Mouse (Mus musculus): ENCODE results near the gene Mst1r. TPM values are rescaled to one million over a fixed set of nuclear protein-coding genes. Genes with fewer than 3 reads are reported as not detected.

The Mst1r gene
- polyA plus RNA-seq, 1 experiment from 2014 or later = 3.9 TPM

DNA sequence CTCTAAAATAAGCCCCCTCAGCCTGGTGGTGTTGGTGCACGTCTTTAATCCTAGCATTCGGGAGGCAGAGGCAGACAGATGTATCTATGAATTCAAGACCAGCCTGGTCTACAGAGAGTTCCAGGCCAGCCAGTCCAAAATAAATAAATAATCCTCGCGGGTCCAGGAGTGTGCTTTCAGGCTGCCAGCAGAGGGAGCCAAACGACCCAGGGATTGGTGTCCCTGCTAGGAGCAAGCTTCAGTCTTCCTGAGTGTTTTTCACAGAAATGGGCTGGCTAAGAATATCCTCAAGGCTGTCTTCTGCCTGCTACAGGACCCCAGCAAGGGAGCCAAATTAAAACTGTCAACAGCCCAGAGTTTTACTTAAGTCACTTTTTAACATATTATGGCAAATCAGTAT lies 57.0 kb downstream of the Mst1r start:
- Histone ChIP-seq H3K9me3 (ENCODE audit: control insufficient read depth, low read length) (no peaks in the 10 kb centered on the region), H3K27ac (ENCODE audit: low read depth) (no peak overlapping the region), H3K4me2 (ENCODE audit: low read length) (no peak overlapping the region), H3K9ac (ENCODE audit: low read length) (no peak overlapping the region), H3K4me1 (replicated peaks; ENCODE audit: control insufficient read depth, insufficient read depth, low read length) (no peaks in the 10 kb centered on the region), H3K36me3 (ENCODE audit: control insufficient read depth, insufficient read depth, low read length) (peaks cover 45% of the 10 kb centered on the region), H3K4me3 (ENCODE audit: low read depth, low read length) (no peak overlapping the region), H3K27me3 (replicated peaks; ENCODE audit: control insufficient read depth, insufficient read depth, low read length) (no peaks in the 10 kb centered on the region)
- peak; percentile 67; the same call in 1 of the 2 replicates for ATAC-seq (replicated peaks; ENCODE audit: low FRiP score, low TSS enrichment, low read depth)
- 24% methylated on average over 5 of the region's 5 CpGs for WGBS
- DNase-seq (ENCODE audit: low spot score) = peak; percentile 94

DNA sequence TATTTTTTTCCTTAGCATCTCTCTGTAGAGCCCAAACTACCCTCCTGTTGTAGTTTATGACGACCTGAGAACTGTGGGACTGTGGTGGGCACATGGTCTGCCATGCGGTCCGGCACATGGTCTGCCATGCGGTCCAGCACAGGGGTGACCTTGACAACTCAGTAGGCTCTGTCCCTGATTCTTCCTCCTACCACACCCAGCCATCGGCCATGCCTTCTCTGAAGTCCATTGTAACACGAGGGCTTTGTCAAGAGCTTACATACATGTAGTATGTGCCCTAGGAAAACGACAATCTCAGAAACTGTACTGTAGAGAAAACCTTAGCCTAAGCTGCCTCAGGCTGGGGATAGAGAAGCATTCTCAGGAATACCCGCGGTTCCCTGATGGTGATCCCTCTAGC lies 58.0 kb downstream of the Mst1r start:
- H3K27me3 ChIP-seq (replicated peaks; ENCODE audit: control insufficient read depth, insufficient read depth, low read length) = no peaks in the 10 kb centered on the region
- no peak overlapping the region for H3K4me2 ChIP-seq (ENCODE audit: low read length)
- DNase-seq (ENCODE audit: low spot score) (no peak), ATAC-seq (replicated peaks; ENCODE audit: low FRiP score, low TSS enrichment, low read depth) (no peak)
- peaks cover 46% of the 10 kb centered on the region for H3K36me3 ChIP-seq (ENCODE audit: control insufficient read depth, insufficient read depth, low read length)
- H3K9me3 ChIP-seq (ENCODE audit: control insufficient read depth, low read length) = no peaks in the 10 kb centered on the region
- H3K4me3 ChIP-seq (ENCODE audit: low read depth, low read length) = no peak overlapping the region
- 93% methylated on average over 9 of the region's 9 CpGs for WGBS
- H3K9ac ChIP-seq (ENCODE audit: low read length) = no peak overlapping the region
- no peaks in the 10 kb centered on the region for H3K4me1 ChIP-seq (replicated peaks; ENCODE audit: control insufficient read depth, insufficient read depth, low read length)
- H3K27ac ChIP-seq (ENCODE audit: low read depth) = no peak overlapping the region

DNA sequence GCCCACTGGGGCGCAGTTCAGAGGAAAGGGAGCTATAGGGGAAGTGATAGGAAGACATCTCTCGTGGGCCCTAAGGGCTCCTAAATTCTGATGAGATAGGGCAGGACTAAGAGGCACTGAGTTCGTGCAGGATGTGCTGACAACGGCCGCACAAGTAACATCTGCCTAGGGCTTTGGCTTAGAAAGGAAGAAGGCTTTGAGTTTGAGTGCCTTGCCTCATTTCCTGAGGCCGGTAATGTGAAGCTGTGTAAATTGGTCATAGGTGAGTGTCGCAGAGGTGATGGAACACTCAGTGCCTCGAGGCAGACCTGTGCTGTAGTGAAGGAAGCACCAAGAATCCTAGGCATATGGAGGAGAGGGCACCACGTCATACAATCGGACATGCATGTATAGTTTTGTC lies 60.0 kb downstream of the Mst1r start:
- WGBS = 88% methylated on average over 10 of the region's 10 CpGs
- H3K27ac ChIP-seq (ENCODE audit: low read depth) = no peak overlapping the region
- H3K9me3 ChIP-seq (ENCODE audit: control insufficient read depth, low read length) = no peaks in the 10 kb centered on the region
- H3K4me1 ChIP-seq (replicated peaks; ENCODE audit: control insufficient read depth, insufficient read depth, low read length) = no peaks in the 10 kb centered on the region
- no peak for DNase-seq (ENCODE audit: low spot score)
- no peak overlapping the region for H3K9ac ChIP-seq (ENCODE audit: low read length)
- no peak for ATAC-seq (replicated peaks; ENCODE audit: low FRiP score, low TSS enrichment, low read depth)
- H3K4me2 ChIP-seq (ENCODE audit: low read length) = no peak overlapping the region
- peaks cover 51% of the 10 kb centered on the region for H3K36me3 ChIP-seq (ENCODE audit: control insufficient read depth, insufficient read depth, low read length)
- no peak overlapping the region for H3K4me3 ChIP-seq (ENCODE audit: low read depth, low read length)
- H3K27me3 ChIP-seq (replicated peaks; ENCODE audit: control insufficient read depth, insufficient read depth, low read length) = no peaks in the 10 kb centered on the region

DNA sequence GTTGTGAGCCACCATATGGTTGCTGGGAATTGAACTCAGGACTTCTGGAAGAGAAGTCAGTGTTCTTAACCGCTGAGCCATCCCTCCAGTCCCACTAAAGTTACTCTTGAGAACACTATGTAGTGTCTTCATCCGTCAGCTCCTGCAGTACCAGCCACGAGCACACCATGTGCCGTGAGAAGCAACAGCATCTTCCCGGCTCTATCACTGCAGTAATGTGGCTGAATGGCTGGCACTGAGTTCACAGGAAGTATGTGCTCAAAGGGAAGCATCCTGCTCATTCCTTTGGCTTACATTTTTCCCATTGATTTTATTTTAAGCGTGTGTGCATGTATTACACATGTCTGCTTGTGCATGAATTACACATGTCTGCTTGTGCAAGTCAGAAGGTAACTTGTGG lies 60.8 kb downstream of the Mst1r start:
- H3K36me3 ChIP-seq (ENCODE audit: control insufficient read depth, insufficient read depth, low read length) = peaks cover 47% of the 10 kb centered on the region
- no peaks in the 10 kb centered on the region for H3K9me3 ChIP-seq (ENCODE audit: control insufficient read depth, low read length)
- ATAC-seq (replicated peaks; ENCODE audit: low FRiP score, low TSS enrichment, low read depth) = no peak
- H3K27me3 ChIP-seq (replicated peaks; ENCODE audit: control insufficient read depth, insufficient read depth, low read length) = no peaks in the 10 kb centered on the region
- no peak overlapping the region for H3K4me2 ChIP-seq (ENCODE audit: low read length)
- no peaks in the 10 kb centered on the region for H3K4me1 ChIP-seq (replicated peaks; ENCODE audit: control insufficient read depth, insufficient read depth, low read length)
- no peak for DNase-seq (ENCODE audit: low spot score)
- H3K27ac ChIP-seq (ENCODE audit: low read depth) = no peak overlapping the region
- H3K9ac ChIP-seq (ENCODE audit: low read length) = no peak overlapping the region
- WGBS = 84% methylated on average over 6 of the region's 6 CpGs
- no peak overlapping the region for H3K4me3 ChIP-seq (ENCODE audit: low read depth, low read length)

DNA sequence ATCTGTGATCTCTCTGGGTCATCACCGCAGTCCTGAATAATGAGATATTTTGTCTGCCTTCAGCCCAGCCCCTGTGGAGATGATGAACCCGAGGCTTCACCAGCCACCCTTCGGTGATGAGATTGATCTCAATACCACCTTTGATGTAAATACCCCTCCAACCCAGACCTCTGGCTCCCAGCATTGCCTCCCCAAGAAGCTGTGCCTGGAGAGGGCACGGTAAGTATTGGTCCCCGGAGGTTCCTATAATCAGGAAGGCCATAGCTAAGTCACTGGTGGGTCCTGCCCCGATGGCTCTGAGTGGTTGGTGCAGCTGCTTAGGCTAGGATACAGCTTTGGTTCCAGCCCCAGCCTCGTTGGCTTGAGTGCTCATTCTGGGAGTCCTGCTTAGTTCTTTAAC lies 61.9 kb downstream of the Mst1r start:
- peaks cover 39% of the 10 kb centered on the region for H3K36me3 ChIP-seq (ENCODE audit: control insufficient read depth, insufficient read depth, low read length)
- no peak overlapping the region for H3K4me2 ChIP-seq (ENCODE audit: low read length)
- H3K9ac ChIP-seq (ENCODE audit: low read length) = no peak overlapping the region
- no peak overlapping the region for H3K27ac ChIP-seq (ENCODE audit: low read depth)
- no peak for ATAC-seq (replicated peaks; ENCODE audit: low FRiP score, low TSS enrichment, low read depth)
- no peaks in the 10 kb centered on the region for H3K9me3 ChIP-seq (ENCODE audit: control insufficient read depth, low read length)
- no peak for DNase-seq (ENCODE audit: low spot score)
- no peaks in the 10 kb centered on the region for H3K27me3 ChIP-seq (replicated peaks; ENCODE audit: control insufficient read depth, insufficient read depth, low read length)
- WGBS = 91% methylated on average over 7 of the region's 7 CpGs
- no peak overlapping the region for H3K4me3 ChIP-seq (ENCODE audit: low read depth, low read length)
- H3K4me1 ChIP-seq (replicated peaks; ENCODE audit: control insufficient read depth, insufficient read depth, low read length) = no peaks in the 10 kb centered on the region

Other genes starting within 250 kb of the Mst1r start
- gene Slc38a3, start 237.3 kb upstream of the Mst1r start, polyA plus RNA-seq (2014; fragmentation: Nextera tagmentation; extraction: Ambion mirVana) = 2.2 and 9.3 TPM in 2 replicates
- gene Gnat1, start 227.2 kb upstream of the Mst1r start, polyA plus RNA-seq (2014; fragmentation: Nextera tagmentation; extraction: Ambion mirVana) = 1.7 and 2.6 TPM in 2 replicates
- gene Sema3f, start 196.4 kb upstream of the Mst1r start, polyA plus RNA-seq (2014; fragmentation: Nextera tagmentation; extraction: Ambion mirVana) = 16.2 and 16.3 TPM in 2 replicates
- gene Rbm5, start 135.9 kb upstream of the Mst1r start, polyA plus RNA-seq (2014; fragmentation: Nextera tagmentation; extraction: Ambion mirVana) = 156 and 174 TPM in 2 replicates
- gene Rbm6, start 33.6 kb upstream of the Mst1r start, polyA plus RNA-seq (2014; fragmentation: Nextera tagmentation; extraction: Ambion mirVana) = 64.2 and 74.5 TPM in 2 replicates
- gene Mon1a, start 18.7 kb upstream of the Mst1r start, polyA plus RNA-seq (2014; fragmentation: Nextera tagmentation; extraction: Ambion mirVana) = 17.2 and 21.7 TPM in 2 replicates
- not detected in 2 replicates for gene Actl11, start 21.6 kb downstream of the Mst1r start, polyA plus RNA-seq (2014; fragmentation: Nextera tagmentation; extraction: Ambion mirVana)
- gene Camkv, start 28.8 kb downstream of the Mst1r start, polyA plus RNA-seq (2014; fragmentation: Nextera tagmentation; extraction: Ambion mirVana) = 1.7 and 1.9 TPM in 2 replicates
- 23.9 and 24.1 TPM in 2 replicates for gene Traip, start 43.3 kb downstream of the Mst1r start, polyA plus RNA-seq (2014; fragmentation: Nextera tagmentation; extraction: Ambion mirVana)
- 48.0 and 51.1 TPM in 2 replicates for gene Uba7, start 68.6 kb downstream of the Mst1r start, polyA plus RNA-seq (2014; fragmentation: Nextera tagmentation; extraction: Ambion mirVana)
- 8.7 and 11.4 TPM in 2 replicates for gene Gm20661, start 76.2 kb downstream of the Mst1r start, polyA plus RNA-seq (2014; fragmentation: Nextera tagmentation; extraction: Ambion mirVana)
- gene Inka1, start 79.0 kb downstream of the Mst1r start, polyA plus RNA-seq (2014; fragmentation: Nextera tagmentation; extraction: Ambion mirVana) = 58.7 and 62.4 TPM in 2 replicates
- 15.7 and 27.3 TPM in 2 replicates for gene Cdhr4, start 85.6 kb downstream of the Mst1r start, polyA plus RNA-seq (2014; fragmentation: Nextera tagmentation; extraction: Ambion mirVana)
- 0.42 and 0.90 TPM in 2 replicates for gene Gm20662, start 89.5 kb downstream of the Mst1r start, polyA plus RNA-seq (2014; fragmentation: Nextera tagmentation; extraction: Ambion mirVana)
- 24.6 and 25.8 TPM in 2 replicates for gene Ip6k1, start 95.6 kb downstream of the Mst1r start, polyA plus RNA-seq (2014; fragmentation: Nextera tagmentation; extraction: Ambion mirVana)
- 29.1 and 33.5 TPM in 2 replicates for gene Gmppb, start 142.4 kb downstream of the Mst1r start, polyA plus RNA-seq (2014; fragmentation: Nextera tagmentation; extraction: Ambion mirVana)
- 2.5 and 2.7 TPM in 2 replicates for gene Amigo3, start 146.3 kb downstream of the Mst1r start, polyA plus RNA-seq (2014; fragmentation: Nextera tagmentation; extraction: Ambion mirVana)
- 0.17 and 0.78 TPM in 2 replicates for gene Mst1, start 173.6 kb downstream of the Mst1r start, polyA plus RNA-seq (2014; fragmentation: Nextera tagmentation; extraction: Ambion mirVana)
- 30.7 and 33.2 TPM in 2 replicates for gene Rnf123, start 176.5 kb downstream of the Mst1r start, polyA plus RNA-seq (2014; fragmentation: Nextera tagmentation; extraction: Ambion mirVana)
- 57.7 and 61.1 TPM in 2 replicates for gene Apeh, start 187.7 kb downstream of the Mst1r start, polyA plus RNA-seq (2014; fragmentation: Nextera tagmentation; extraction: Ambion mirVana)

Measured in intestine, embryonic 14.5 days (tissue).